Mouse (Mus musculus) intestine, postnatal 0 days (tissue): Measurements from ENCODE around the gene Coa6. TPM values are rescaled to one million over a fixed set of nuclear protein-coding genes. Genes with fewer than 3 reads are reported as not detected.

Experiments used
- ATAC-seq: fragments of 200-750 bp; cut with Nextera tagmentation; 2 replicates; pipeline ENCODE4 v1.8.0; 2017; ENCODE audit warnings: mild to moderate bottlenecking, moderate TSS enrichment, moderate library complexity
- H3K27ac ChIP-seq: fragments of 300-500 bp; sonication (generic); 2 replicates; pipeline ENCODE4 v1.5.1; 2014; ENCODE audit warnings: mild to moderate bottlenecking, low read depth, low read length, moderate library complexity
- H3K27me3 ChIP-seq: fragments of 300-500 bp; sonication (generic); replicated peaks from 2 replicates; pipeline ENCODE4 v1.6.1; 2014; ENCODE audit warnings: low read length, mixed read lengths; ENCODE audit not compliant: control insufficient read depth, insufficient read depth
- H3K36me3 ChIP-seq: fragments of 300-500 bp; sonication (generic); 2 replicates; pipeline ENCODE4 v1.6.1; 2014; ENCODE audit warnings: mild to moderate bottlenecking, moderate library complexity; ENCODE audit not compliant: control insufficient read depth, insufficient read depth
- H3K4me1 ChIP-seq: fragments of 300-500 bp; sonication (generic); replicated peaks from 2 replicates; pipeline ENCODE4 v1.6.1; 2014; ENCODE audit warnings: antibody characterized with exemption, low read length, mixed read lengths; ENCODE audit not compliant: control insufficient read depth, insufficient read depth
- H3K4me2 ChIP-seq: fragments of 300-500 bp; sonication (generic); replicated peaks from 2 replicates; pipeline ENCODE4 v1.6.1; 2014; ENCODE audit warnings: low read depth, mild to moderate bottlenecking, moderate library complexity
- H3K4me3 ChIP-seq: fragments of 300-500 bp; sonication (generic); 2 replicates; pipeline ENCODE4 v1.5.1; 2014; ENCODE audit warnings: low read depth, low read length
- H3K9ac ChIP-seq: fragments of 300-500 bp; sonication (generic); 2 replicates; pipeline ENCODE4 v1.6.1; 2014; ENCODE audit warnings: mild to moderate bottlenecking, low read depth, low read length
- H3K9me3 ChIP-seq: fragments of 300-500 bp; sonication (generic); 2 replicates; pipeline ENCODE4 v1.6.1; 2016; ENCODE audit warnings: mixed run types; ENCODE audit not compliant: control insufficient read depth
- CTCF ChIP-seq: sonication (generic); IDR thresholded peaks from 2 replicates; pipeline ENCODE4 v1.5.1; 2016; ENCODE audit warnings: low read depth, mild to moderate bottlenecking, control low read depth, antibody characterized with exemption, moderate library complexity
- WGBS: fragments of 180-500 bp; shearing (Covaris S2); extraction: QIAGEN DNeasy Blood & Tissue Kit; methylation state at CpG from one replicate; pipeline ENCODE4 v1.1.7; 2014; 5-methylcytosine and 5-hydroxymethylcytosine counted together
- polyA plus RNA-seq: library from polyadenylated mRNA; unstranded; fragments of >200 nt; fragmentation: Nextera tagmentation; extraction: Ambion mirVana; gene quantifications from 2 replicates; pipeline ENCODE4 v1.2.1, GENCODE M21; 2015

The Coa6 gene
- polyA plus RNA-seq, 1 experiment from 2014 or later, result 82.6 TPM

DNA sequence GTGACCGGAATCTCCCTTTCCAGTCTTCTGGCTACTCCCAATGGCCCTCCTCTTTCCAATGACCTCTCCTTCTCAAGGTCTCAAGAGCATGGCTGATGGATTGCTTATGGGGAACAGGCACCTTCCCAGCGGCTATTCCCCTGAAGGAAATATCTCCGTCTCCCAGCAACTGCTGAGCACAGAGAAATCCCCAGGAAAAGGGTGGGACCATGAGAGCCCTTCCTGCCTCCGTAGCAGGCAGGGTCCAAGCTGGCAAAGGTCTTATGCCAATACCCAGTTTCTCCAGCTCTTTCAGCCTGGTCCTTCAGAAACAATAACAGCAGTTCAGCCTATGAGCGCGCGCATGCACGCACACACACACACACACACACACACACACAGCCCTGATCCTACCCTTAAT, 28.8 kb downstream of the Coa6 start:
- H3K4me1 ChIP-seq, result no peaks in the 10 kb centered on the region
- no peaks in the 10 kb centered on the region for H3K27me3 ChIP-seq
- no peak for TF ChIP-seq CTCF
- WGBS, result 82% methylated on average over 8 of the region's 8 CpGs
- no peak overlapping the region for H3K9ac ChIP-seq
- peaks cover 59% of the 10 kb centered on the region for H3K36me3 ChIP-seq
- no peak for ATAC-seq
- no peak overlapping the region for H3K4me3 ChIP-seq
- H3K9me3 ChIP-seq, result no peaks in the 10 kb centered on the region
- H3K4me2 ChIP-seq, result no peak overlapping the region
- H3K27ac ChIP-seq, result no peak overlapping the region

DNA sequence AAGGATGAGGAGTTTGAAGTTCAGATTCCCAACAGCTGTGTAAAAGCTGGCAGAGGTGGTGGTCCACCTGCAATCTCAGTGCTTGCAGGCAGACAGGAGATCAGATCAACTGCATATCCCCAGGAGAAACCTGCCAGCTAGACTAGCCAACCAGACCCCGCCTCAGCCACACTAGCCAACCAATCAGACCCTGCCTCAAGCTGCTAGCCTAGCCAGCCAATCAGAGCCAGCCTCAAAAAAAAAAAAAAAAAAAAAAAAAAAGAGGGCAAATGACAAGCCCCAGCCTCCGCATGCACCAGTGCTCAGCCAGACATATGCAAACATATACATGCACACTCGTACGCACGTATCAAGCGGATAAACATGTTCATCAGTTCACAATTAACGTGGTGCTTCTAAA, 33.1 kb downstream of the Coa6 start:
- Histone ChIP-seq H3K4me2 (no peak overlapping the region), H3K4me1 (no peaks in the 10 kb centered on the region), H3K4me3 (no peak overlapping the region), H3K27me3 (no peaks in the 10 kb centered on the region), H3K9ac (no peak overlapping the region), H3K27ac (no peak overlapping the region), H3K9me3 (no peaks in the 10 kb centered on the region), H3K36me3 (peaks cover 52% of the 10 kb centered on the region)
- 88% methylated on average over 7 of the region's 7 CpGs for WGBS
- no peak for TF ChIP-seq CTCF
- ATAC-seq, result no peak

DNA sequence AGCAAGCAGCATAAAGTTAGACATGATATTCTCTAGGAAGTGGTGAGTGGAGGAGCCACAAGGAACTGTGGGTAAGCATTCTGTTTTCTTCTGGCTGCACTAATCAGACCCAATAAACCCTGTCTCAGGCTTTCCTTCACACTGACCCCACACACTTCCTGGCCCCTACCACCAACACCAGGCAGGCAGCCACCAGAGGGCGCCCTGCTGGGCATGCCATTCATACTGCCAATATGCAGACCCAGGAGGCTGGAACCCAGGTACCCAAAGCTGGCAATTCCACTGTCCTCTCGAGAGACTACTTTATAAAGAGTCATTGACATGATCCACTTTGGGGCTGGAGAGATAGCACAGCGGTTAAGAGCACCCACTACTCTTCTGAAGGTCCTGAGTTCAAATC, 38.0 kb downstream of the Coa6 start:
- 51% methylated on average over 3 of the region's 3 CpGs for WGBS
- ATAC-seq, result no peak

DNA sequence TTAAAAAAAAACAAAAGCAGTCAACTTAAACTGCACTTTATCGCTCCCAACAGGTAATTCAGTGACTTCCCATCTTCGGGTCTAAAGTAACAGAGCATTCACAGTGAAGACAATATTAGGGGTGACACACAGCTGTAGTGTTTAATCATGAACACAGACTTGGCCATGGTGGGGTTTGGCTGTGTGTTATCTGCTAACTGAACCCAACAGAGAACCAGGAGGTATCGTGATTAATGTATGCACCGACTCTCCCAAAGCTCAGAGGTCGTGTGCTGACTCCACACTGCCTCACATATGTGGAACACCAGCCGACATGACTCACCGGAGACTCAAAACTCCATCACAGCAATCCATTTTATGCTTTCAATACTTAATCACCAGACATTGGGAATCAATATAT, 39.4 kb downstream of the Coa6 start:
- H3K36me3 ChIP-seq, result peaks cover 43% of the 10 kb centered on the region
- WGBS, result 75% methylated on average over 7 of the region's 7 CpGs
- no peaks in the 10 kb centered on the region for H3K4me1 ChIP-seq
- H3K27ac ChIP-seq, result no peak overlapping the region
- no peaks in the 10 kb centered on the region for H3K27me3 ChIP-seq
- H3K9ac ChIP-seq, result no peak overlapping the region
- no peak for TF ChIP-seq CTCF
- no peak overlapping the region for H3K4me3 ChIP-seq
- H3K9me3 ChIP-seq, result no peaks in the 10 kb centered on the region
- no peak for ATAC-seq
- H3K4me2 ChIP-seq, result no peak overlapping the region

More for the DNA sequence above, 38.0 kb downstream of the Coa6 start:
- H3K4me1 ChIP-seq, result no peaks in the 10 kb centered on the region
- H3K9ac ChIP-seq, result no peak overlapping the region
- no peak overlapping the region for H3K4me2 ChIP-seq
- no peak overlapping the region for H3K4me3 ChIP-seq
- H3K27ac ChIP-seq, result no peak overlapping the region
- H3K9me3 ChIP-seq, result no peaks in the 10 kb centered on the region
- peaks cover 42% of the 10 kb centered on the region for H3K36me3 ChIP-seq
- TF ChIP-seq CTCF, result peak; percentile 75
- no peaks in the 10 kb centered on the region for H3K27me3 ChIP-seq

DNA sequence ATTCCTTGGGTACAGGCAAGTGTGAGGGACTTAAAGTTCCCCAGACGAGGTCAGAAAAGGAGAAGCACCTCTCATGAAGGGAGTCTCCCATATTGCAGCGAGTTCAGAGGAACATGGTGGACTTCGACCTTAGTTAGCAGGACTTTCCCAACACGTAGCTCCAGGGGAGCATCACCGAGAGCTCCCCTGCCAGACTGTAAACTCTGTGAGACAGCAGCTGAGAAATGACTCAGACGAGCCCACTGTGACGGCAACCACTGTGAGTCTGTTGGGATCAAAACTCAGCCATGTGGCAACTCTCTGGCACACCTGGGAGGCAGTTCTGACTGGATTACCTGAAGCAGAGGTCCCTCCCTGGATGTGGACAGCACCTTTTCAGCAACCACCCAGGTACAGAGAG, 41.8 kb downstream of the Coa6 start:
- H3K4me3 ChIP-seq, result no peak overlapping the region
- H3K27me3 ChIP-seq, result no peaks in the 10 kb centered on the region
- peaks cover 39% of the 10 kb centered on the region for H3K36me3 ChIP-seq
- WGBS, result 39% methylated on average over 7 of the region's 7 CpGs
- no peaks in the 10 kb centered on the region for H3K4me1 ChIP-seq
- peak; percentile 77 for ATAC-seq
- no peaks in the 10 kb centered on the region for H3K9me3 ChIP-seq
- H3K27ac ChIP-seq, result no peak overlapping the region
- no peak overlapping the region for H3K4me2 ChIP-seq
- no peak overlapping the region for H3K9ac ChIP-seq
- no peak for TF ChIP-seq CTCF

DNA sequence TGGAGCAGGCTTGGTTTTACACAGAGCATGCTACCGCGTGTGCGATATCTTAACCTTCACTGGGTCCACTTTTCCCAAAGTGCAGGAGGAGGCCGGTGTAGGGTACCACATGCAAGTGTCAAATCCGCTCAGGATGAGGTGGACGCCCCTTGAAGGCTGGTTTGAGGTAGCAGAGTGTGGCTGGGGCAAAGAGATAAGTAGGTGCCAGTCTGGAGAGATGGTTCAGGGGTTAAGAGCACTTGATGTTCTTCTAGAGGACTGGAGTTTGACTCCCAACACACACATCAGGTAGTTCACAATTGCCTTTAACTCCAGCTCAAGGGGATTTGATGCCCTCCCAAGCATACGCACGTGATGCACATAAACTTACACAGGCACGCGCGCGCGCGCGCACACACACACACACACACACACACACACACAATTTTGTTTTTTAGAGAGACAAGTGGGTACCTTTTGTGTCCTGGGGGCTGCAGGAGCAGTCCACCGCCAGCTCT, 51.5 kb downstream of the Coa6 start:
- Histone ChIP-seq H3K4me1 (no peaks in the 10 kb centered on the region; the same call in 1 of the 2 replicates), H3K4me3 (peak overlapping the region; percentile 91), H3K27ac (no peak overlapping the region), H3K27me3 (no peaks in the 10 kb centered on the region), H3K4me2 (peak overlapping the region; percentile 94), H3K9me3 (no peaks in the 10 kb centered on the region), H3K36me3 (peaks cover 13% of the 10 kb centered on the region; the same call in 1 of the 2 replicates), H3K9ac (peak overlapping the region; percentile 64)
- no peak for TF ChIP-seq CTCF
- 7% methylated on average over 16 of the region's 16 CpGs for WGBS
- no peak for ATAC-seq
